Mouse (Mus musculus) mesoderm, embryonic 11.5 days (tissue): ENCODE results near the gene Nsun4.

ENCODE experiments used
- DNase-seq: peaks from one replicate; pipeline ENCODE4 v3.0.0-alpha.2; 2012; ENCODE audit warnings: low read depth, low spot score

Gene Nsun4

DNA sequence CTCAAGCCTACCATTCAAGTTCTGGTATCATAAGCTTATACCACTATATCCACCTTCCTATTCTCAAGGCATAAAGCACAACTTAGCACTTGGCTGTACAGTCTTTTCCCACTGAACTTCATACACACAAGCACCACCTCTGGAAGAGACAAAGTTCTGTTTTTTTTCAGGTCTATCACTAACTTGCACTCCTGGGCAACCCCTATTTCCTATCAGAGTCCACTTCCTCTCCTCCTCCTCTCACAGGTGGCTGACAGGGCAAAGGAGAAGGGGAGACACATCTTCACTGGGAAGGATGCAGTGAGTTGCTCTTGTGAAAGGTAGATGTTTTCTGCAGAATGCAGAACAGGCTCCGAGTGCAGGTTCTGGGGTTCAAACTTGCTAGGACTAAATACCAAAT lies 6.0 kb downstream of the Nsun4 start:
- DNase-seq, result no peak

- DNase-seq, result no peak
Measured at GRCm38 (mm10) chr4:116046604-116047003, 7.1 kb downstream of the Nsun4 start.

DNA sequence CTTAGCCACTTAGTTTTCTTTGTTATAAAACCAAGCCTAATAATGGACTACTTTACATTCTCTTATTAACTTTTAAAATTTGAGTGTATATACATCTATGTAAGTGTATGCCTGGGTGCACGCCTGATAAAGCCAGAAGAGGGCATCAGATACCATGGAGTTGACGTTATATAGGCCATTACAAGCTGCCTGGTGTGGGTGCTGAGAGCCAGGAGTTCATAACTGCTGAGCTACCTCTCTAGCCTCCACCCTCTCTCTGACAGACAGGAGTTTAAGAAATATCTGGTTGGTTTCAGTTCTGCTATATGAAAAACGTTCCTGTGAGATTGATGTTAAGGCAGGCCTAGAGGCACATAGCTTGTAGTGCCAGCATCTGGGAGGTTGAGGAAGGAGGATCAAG lies 11.5 kb downstream of the Nsun4 start:
- DNase-seq, result no peak

DNA sequence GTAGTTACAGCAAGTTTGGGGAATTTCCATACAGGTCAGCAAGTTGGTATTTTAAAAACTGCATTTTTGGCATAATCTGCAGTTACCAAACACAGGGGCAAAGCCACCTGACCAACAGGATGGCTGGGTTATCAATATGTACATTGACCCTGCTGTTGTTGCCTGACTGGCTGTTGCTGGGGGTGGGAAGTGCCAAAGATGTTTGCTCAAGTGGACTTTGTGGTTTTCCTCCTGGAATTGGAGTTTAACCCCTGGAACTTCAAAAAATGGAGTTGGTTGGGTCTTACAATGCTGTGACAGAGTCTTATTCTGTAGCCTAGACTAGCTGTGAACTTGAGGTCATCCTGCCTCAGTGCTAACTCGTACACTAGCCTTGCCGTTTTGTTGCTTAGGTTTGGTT lies 13.2 kb downstream of the Nsun4 start:
- DNase-seq, result no peak

DNA sequence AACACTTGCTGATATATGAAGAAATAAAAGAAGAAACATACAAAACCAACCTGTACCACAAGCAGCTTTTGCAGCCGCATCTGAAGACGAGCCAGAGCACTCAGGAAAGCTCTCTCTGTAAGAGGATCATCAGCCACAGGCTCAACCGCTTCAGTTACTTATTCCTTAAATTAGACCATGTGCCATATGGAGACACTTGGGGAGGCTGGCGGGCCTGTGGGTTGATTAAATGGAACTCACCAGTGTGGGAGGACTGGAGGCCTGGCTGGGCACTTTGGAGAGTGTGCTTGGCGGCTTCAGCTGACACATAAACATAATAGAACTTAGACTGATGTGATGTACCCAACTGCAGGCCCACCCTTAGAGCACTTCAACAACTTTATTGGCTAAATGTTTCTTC lies 20.3 kb downstream of the Nsun4 start:
- no peak for DNase-seq

DNA sequence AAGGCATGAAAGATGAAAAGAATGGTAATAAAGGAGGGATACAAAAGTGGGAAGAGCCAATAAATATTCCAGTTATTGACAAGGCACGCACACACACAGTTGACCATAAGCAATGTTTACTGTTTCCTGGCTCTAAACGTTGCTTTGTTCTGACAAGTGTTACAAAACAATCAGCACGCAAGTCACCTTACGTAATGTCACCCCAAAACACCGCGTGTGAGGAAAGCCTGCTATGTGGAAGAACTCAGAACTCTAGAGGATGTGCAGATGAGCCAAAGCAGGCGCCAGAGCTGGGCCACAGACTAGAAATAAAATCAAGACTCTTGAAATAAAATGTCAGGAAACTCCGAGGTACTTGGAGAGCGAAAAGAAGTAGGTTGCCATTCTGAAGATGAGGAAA lies 20.8 kb downstream of the Nsun4 start:
- DNase-seq, result no peak

DNA sequence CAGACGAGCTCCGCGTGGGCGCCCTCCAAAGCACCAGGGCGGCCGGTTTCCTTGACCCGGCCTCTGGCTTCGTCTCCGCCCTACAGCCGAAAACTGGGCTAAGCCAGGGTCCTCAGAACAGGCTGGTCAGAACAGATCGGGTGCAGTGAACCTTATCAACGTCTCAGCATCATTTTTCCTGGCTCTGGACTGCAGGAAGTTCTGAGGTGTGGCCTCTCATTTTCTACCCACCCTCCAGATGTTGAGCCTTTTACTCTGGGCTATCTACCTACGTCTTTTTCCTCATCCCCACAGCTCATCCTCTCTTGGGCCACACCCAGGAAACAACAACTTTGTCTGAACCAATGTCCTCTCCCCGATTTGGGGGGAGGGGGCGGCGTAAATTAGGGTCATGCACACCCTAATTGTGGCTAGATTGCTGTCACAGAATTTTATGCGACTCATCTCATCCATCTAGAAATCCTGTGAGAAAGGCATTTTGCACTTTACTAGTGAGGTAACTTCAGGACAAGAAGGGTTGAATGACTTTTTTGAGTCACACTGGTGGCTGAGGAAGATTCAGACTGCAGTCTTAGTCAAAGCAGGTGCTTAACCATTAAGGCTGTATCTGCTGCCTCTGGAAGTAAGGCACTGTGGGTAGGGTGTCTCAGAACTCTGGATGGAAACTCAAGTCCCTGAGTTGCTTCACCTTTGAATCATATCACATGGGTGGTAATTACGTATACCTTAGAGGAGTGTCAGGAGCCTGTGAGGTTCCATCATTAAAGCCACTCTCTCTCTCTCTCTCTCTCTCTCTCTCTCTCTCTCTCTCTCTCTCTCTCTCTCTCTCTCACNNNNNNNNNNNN lies 35.6 kb downstream of the Nsun4 start, which contains the start of gene Faah:
TSS of gene Faah (minus strand) at position 25 of the 845 bp plus-strand sequence.
- DNase-seq, result no peak

- DNase-seq, result peak; percentile 76
Measured at GRCm38 (mm10) chr4:116017300-116017901, 36.3 kb downstream of the Nsun4 start.

DNA sequence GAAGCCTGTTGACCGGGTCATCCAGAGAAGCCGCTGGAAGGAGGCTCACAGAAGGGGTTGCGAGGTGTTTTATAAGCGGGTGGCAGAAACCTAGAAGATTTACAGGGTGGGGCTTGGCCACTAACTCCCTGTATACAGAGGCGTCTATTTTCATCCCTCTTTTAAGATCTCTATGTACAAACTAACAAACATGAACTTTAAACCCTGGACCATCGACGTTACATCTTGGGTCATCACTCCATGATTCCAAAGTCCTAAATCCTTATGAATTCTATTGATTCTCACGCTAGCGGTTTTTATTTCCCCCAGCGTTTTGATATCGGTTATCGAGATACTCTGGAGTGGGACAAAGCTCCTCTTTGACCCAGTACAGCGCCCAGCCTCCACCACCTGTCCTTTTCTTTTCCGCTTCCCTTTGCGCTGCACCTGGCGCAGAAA lies 36.8 kb downstream of the Nsun4 start:
- no peak for DNase-seq

DNA sequence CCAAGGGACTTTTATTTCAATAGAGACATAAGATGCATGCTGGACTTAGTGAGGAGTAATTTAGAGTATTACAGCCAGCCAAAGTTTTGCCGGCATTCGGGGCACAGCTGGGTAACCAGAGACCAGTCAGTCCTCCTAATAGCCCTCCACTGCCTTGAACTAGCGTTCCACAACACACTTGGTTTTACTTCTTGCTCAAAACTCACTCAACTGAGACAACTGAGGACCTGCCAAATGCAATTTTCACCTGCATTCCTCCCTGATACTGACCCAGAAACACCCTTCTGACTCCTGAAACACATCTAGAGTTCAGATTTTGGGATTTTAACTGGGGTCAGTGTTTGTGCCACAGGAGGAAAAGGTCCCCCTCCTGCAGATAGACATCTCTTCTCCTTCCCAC lies 37.3 kb downstream of the Nsun4 start:
- no peak for DNase-seq

GRCm38 (mm10) chr4:116015996-116016395 lies 37.7 kb downstream of the Nsun4 start:
- no peak for DNase-seq

DNA sequence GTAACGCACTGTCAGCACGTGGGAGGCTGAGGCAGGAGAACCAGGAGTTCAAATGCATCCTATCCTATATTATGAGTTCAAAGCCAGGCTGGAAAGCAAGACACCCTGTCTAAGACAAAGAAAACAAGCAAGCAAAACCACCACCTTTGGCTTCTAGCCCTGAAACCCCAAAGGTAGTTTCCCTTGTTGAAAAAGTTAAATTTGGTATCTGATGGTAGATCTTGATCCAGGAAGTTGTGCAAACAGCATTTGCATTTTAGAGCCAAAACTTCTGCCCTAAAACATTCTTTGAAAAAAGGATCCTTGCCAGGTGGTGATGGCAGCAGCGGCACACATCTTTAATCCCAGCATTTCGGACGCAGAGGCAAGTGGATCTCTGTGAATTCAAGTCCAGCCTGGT lies 38.2 kb downstream of the Nsun4 start:
- DNase-seq, result no peak

GRCm38 (mm10) chr4:116010186-116010585 lies 43.5 kb downstream of the Nsun4 start:
- no peak for DNase-seq

DNA sequence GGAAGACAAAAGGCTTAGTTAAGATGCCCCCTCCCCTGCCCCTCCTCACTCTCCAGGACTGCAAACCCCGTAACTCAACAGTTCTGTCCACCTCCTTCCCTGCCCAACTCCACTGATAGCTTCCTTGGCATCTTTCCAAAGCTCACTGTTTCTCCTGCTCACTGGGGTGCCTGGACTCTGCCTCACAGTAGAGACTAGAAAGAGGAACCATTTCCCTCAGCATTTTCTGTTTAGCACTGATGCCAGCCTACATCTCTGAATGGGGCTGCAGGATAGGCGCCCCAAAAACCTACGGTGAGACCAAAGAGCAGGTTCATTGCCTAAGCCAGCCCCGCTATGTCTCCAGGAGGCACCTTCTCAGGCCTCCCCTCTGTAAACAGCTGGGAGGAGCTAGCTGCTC lies 52.5 kb downstream of the Nsun4 start:
- no peak for DNase-seq

- no peak for DNase-seq
Measured at GRCm38 (mm10) chr4:116000671-116001070, 53.0 kb downstream of the Nsun4 start.

GRCm38 (mm10) chr4:115996729-115997128 lies 56.9 kb downstream of the Nsun4 start:
- DNase-seq, result no peak

DNA sequence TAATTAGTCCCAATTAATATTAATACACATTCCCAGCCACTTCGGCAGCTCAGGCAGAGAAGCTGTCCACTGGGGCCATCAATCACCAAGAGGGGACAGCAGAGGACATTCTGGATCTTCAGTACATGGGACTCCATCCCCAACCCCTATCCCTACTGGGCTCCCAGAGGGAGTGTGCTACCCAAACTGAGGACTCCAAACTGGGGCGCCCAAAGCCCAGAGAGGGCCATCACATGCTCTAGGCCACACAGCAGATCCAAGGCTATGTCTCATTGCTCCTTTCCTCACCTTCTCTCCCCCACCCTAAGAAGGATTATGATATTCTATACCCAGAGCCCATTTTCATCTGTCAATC lies 58.3 kb downstream of the Nsun4 start:
- no peak for DNase-seq

DNA sequence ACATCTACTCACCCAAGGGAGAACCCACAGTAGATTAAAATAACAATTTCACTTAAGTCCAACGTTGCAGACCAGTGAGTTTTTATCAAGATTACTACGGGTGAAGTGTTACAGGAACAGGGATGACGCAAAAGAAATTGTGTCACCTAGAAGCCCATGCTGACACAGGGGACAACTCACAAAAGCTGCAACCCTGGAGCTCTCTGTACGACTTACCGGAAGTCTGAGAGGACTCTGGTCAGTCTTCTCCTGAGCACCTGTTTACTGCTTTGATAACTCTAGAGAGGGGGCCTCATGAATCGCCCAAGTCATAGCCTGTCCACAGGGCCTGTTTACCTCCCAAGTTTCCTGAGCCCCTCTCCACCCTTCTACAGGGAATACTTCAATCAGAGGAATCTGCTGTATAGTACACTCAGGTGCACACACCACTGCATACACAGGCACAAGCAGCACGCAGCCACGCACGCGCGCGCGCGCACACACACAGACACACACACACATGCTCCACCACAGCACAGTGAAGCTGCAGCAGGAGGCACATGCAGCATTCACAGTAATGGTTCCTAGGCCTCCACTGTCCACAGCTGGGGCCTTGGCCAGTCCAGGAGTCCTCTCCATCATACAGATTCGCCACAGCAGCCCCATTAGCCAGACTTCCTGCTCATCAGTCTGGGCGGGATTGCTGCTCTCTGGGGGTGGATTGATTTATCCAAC lies 58.9 kb downstream of the Nsun4 start:
- no peak for DNase-seq

- no peak for DNase-seq
Measured at GRCm38 (mm10) chr4:115989382-115989781, 64.3 kb downstream of the Nsun4 start.

DNA sequence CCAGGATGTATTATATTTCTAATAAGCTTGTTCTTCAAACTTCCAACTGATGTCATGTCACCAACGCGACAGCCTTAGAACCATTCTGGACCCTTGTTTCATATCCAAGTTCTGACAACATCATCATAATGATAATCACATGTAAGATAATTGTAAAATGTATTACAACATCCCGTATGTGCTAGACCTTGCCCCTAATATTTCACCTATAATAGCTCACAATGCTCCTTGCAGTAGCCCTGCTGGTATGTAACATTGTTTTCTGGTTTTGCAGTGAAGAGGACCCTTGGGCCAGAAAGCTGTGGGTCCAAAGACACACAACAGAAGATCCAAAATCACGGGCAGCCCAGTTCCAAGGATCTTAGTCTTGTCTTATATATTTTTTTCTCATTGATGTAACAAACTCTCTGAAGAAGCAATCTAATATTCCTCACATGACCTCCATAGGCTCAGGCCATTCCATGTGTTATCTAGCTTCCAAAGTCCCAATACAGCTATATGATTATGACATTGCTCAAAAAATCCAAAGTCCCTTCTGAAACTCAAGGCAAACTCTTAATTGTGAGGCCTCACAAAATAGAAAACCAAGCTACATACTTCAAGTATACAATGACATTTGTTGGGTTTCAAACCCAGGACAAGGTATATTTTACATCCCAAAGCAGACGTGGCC lies 65.7 kb downstream of the Nsun4 start:
- no peak for DNase-seq

DNA sequence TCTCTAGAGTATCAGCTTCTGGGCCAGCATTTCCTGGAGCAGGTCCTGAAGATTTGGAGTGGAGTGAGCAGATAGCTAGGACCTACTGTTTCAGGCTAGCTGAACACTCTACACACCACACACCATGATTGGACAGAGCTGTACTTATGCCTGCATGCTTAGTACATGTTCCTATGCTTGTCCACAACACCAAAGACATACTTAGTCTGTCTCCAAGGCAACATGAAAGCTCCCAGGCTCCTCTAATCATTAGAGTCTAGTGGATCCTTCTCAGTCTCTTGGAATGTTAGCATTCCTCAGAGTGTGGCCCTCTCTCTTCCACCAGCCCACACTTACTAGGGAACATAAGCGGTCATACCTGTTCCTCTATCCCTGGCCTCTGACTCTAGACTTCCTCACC lies 66.2 kb downstream of the Nsun4 start:
- no peak for DNase-seq

- no peak for DNase-seq
Measured at GRCm38 (mm10) chr4:115984967-115985366, 68.7 kb downstream of the Nsun4 start.
